Mouse (Mus musculus) neural tube, embryonic 15.5 days (tissue): ENCODE measurements at regions not wholly inside any gene's neighbourhood (a gene's known extent, or its start where the extent isn't known, plus 50 kb on each side); places are given as distances from the start of the nearest gene placed in this dataset.
"Not testable (repeated sequence)": the region's sequence is repeated elsewhere in the genome, so short reads cannot be mapped to it uniquely, and the experiment has no call there.

Experiments used
- ATAC-seq: fragments of 200-750 bp; cut with Nextera tagmentation; 2 replicates; pipeline ENCODE4 v1.8.0; 2017; ENCODE audit warnings: mild to moderate bottlenecking, moderate TSS enrichment, moderate library complexity; ENCODE audit not compliant: low FRiP score
- H3K27ac ChIP-seq: fragments of 300-500 bp; sonication (generic); replicated peaks from 2 replicates; pipeline ENCODE4 v1.5.1; 2015; ENCODE audit warnings: mild to moderate bottlenecking, inconsistent platforms
- H3K27me3 ChIP-seq: fragments of 300-500 bp; sonication (generic); replicated peaks from 2 replicates; pipeline ENCODE4 v1.6.1; 2015; ENCODE audit warnings: inconsistent platforms
- H3K36me3 ChIP-seq: fragments of 300-500 bp; sonication (generic); 2 replicates; pipeline ENCODE4 v1.6.1; 2015; ENCODE audit warnings: inconsistent platforms
- H3K4me1 ChIP-seq: fragments of 300-500 bp; sonication (generic); 2 replicates; pipeline ENCODE4 v1.6.1; 2015; ENCODE audit warnings: inconsistent platforms
- H3K4me2 ChIP-seq: fragments of 300-500 bp; sonication (generic); 2 replicates; pipeline ENCODE4 v1.6.1; 2015; ENCODE audit warnings: inconsistent platforms, mild to moderate bottlenecking, moderate library complexity
- H3K4me3 ChIP-seq: fragments of 300-500 bp; sonication (generic); replicated peaks from 2 replicates; pipeline ENCODE4 v1.5.1; 2015; ENCODE audit warnings: mild to moderate bottlenecking, inconsistent platforms
- H3K9ac ChIP-seq: fragments of 300-500 bp; sonication (generic); replicated peaks from 2 replicates; pipeline ENCODE4 v1.6.1; 2015; ENCODE audit warnings: mild to moderate bottlenecking, inconsistent platforms
- H3K9me3 ChIP-seq: fragments of 300-500 bp; sonication (generic); replicated peaks from 2 replicates; pipeline ENCODE4 v1.6.1; 2016; ENCODE audit warnings: inconsistent platforms
- WGBS: fragments of 180-500 bp; shearing (Covaris S2); methylation state at CpG from one replicate; pipeline ENCODE4 v1.1.7; 2015; ENCODE audit warnings: mixed read lengths; 5-methylcytosine and 5-hydroxymethylcytosine counted together

- Histone ChIP-seq H3K9ac (no peak overlapping the region), H3K4me3 (no peak overlapping the region), H3K27me3 (no peaks in the 10 kb centered on the region), H3K27ac (no peak overlapping the region), H3K36me3 (no peaks in the 10 kb centered on the region), H3K9me3 (no peaks in the 10 kb centered on the region), H3K4me2 (no peak overlapping the region), H3K4me1 (no peaks in the 10 kb centered on the region)
- ATAC-seq: no peak
- WGBS: 8% methylated on average over 2 of the region's 2 CpGs
Observed at GRCm38 (mm10) chr16:20838151-20838550, 103.8 kb upstream of the Thpo start.

- no peaks in the 10 kb centered on the region for H3K9me3 ChIP-seq
- no peaks in the 10 kb centered on the region for H3K36me3 ChIP-seq
- no peak overlapping the region for H3K4me3 ChIP-seq
- no peak overlapping the region for H3K4me2 ChIP-seq
- no peaks in the 10 kb centered on the region for H3K27me3 ChIP-seq
- no peaks in the 10 kb centered on the region for H3K4me1 ChIP-seq
- WGBS: 29% methylated on average over 5 of the region's 5 CpGs
- H3K9ac ChIP-seq: no peak overlapping the region
- no peak overlapping the region for H3K27ac ChIP-seq
- ATAC-seq: no peak
Observed at GRCm38 (mm10) chr16:20836866-20837265, 102.6 kb upstream of the Thpo start.

GRCm38 (mm10) chr16:20833838-20834237 lies 99.5 kb upstream of the Thpo start:
- H3K27me3 ChIP-seq: not testable (repeated sequence)
- WGBS: 81% methylated on average over 10 of the region's 10 CpGs

GRCm38 (mm10) chr16:20833301-20833700 lies 99.0 kb upstream of the Thpo start:
- no peak overlapping the region for H3K27ac ChIP-seq
- no peaks in the 10 kb centered on the region for H3K9me3 ChIP-seq
- H3K4me3 ChIP-seq: no peak overlapping the region
- no peak overlapping the region for H3K4me2 ChIP-seq
- no peak for ATAC-seq
- WGBS: 86% methylated on average over 8 of the region's 8 CpGs
- no peaks in the 10 kb centered on the region for H3K36me3 ChIP-seq
- H3K27me3 ChIP-seq: no peaks in the 10 kb centered on the region
- H3K4me1 ChIP-seq: no peaks in the 10 kb centered on the region
- no peak overlapping the region for H3K9ac ChIP-seq

More at GRCm38 (mm10) chr16:20833838-20834237, 99.5 kb upstream of the Thpo start:
- not testable (repeated sequence) for H3K4me2 ChIP-seq, H3K4me1 ChIP-seq, H3K27ac ChIP-seq, H3K36me3 ChIP-seq, H3K9ac ChIP-seq, H3K4me3 ChIP-seq, H3K9me3 ChIP-seq, ATAC-seq

- Histone ChIP-seq H3K4me2 (no peak overlapping the region), H3K4me1 (no peaks in the 10 kb centered on the region), H3K9ac (no peak overlapping the region), H3K9me3 (no peaks in the 10 kb centered on the region), H3K36me3 (no peaks in the 10 kb centered on the region), H3K27me3 (no peaks in the 10 kb centered on the region), H3K27ac (no peak overlapping the region), H3K4me3 (no peak overlapping the region)
- ATAC-seq: no peak
- 70% methylated on average over 6 of the region's 6 CpGs for WGBS
Observed at GRCm38 (mm10) chr16:20829732-20830435, 95.6 kb upstream of the Thpo start.

- Histone ChIP-seq H3K4me2 (no peak overlapping the region), H3K4me3 (no peak overlapping the region), H3K4me1 (no peaks in the 10 kb centered on the region), H3K9ac (no peak overlapping the region), H3K36me3 (no peaks in the 10 kb centered on the region), H3K27ac (no peak overlapping the region), H3K9me3 (no peaks in the 10 kb centered on the region), H3K27me3 (no peaks in the 10 kb centered on the region)
- ATAC-seq: no peak
- 81% methylated on average over 5 of the region's 5 CpGs for WGBS
Observed at GRCm38 (mm10) chr16:20828996-20829731, 94.9 kb upstream of the Thpo start.

- 79% methylated on average over 7 of the region's 7 CpGs for WGBS
- H3K9me3 ChIP-seq: no peaks in the 10 kb centered on the region
- no peak overlapping the region for H3K4me3 ChIP-seq
- H3K4me2 ChIP-seq: no peak overlapping the region
- no peak overlapping the region for H3K9ac ChIP-seq
- H3K27me3 ChIP-seq: no peaks in the 10 kb centered on the region
- H3K4me1 ChIP-seq: no peaks in the 10 kb centered on the region
- no peak overlapping the region for H3K27ac ChIP-seq
- no peaks in the 10 kb centered on the region for H3K36me3 ChIP-seq
- no peak for ATAC-seq
Observed at GRCm38 (mm10) chr16:20824226-20824625, 89.9 kb upstream of the Thpo start.

GRCm38 (mm10) chr16:20820939-20821338 lies 86.6 kb upstream of the Thpo start:
- Histone ChIP-seq H3K4me1 (peaks cover 5% of the 10 kb centered on the region; the same call in 1 of the 2 replicates), H3K4me2 (no peak overlapping the region), H3K36me3 (no peaks in the 10 kb centered on the region), H3K4me3 (no peak overlapping the region), H3K27ac (no peak overlapping the region), H3K27me3 (no peaks in the 10 kb centered on the region), H3K9ac (no peak overlapping the region), H3K9me3 (no peaks in the 10 kb centered on the region)
- no peak for ATAC-seq

GRCm38 (mm10) chr16:20819568-20819967 lies 85.3 kb upstream of the Thpo start:
- 87% methylated on average over 3 of the region's 3 CpGs for WGBS
- no peak overlapping the region for H3K9ac ChIP-seq
- no peak for ATAC-seq

GRCm38 (mm10) chr16:20818711-20819189 lies 84.4 kb upstream of the Thpo start:
- Histone ChIP-seq H3K4me3 (no peak overlapping the region), H3K9me3 (no peaks in the 10 kb centered on the region), H3K4me2 (no peak overlapping the region), H3K4me1 (peaks cover 5% of the 10 kb centered on the region; the same call in 1 of the 2 replicates), H3K27ac (no peak overlapping the region), H3K27me3 (no peaks in the 10 kb centered on the region), H3K9ac (no peak overlapping the region), H3K36me3 (no peaks in the 10 kb centered on the region)
- WGBS: 56% methylated on average over 5 of the region's 5 CpGs
- ATAC-seq: peak; percentile 47; the same call in 1 of the 2 replicates

More at GRCm38 (mm10) chr16:20819568-20819967, 85.3 kb upstream of the Thpo start:
- Histone ChIP-seq H3K9me3 (no peaks in the 10 kb centered on the region), H3K36me3 (no peaks in the 10 kb centered on the region), H3K4me1 (peaks cover 5% of the 10 kb centered on the region; the same call in 1 of the 2 replicates), H3K4me2 (no peak overlapping the region), H3K27me3 (no peaks in the 10 kb centered on the region), H3K27ac (no peak overlapping the region), H3K4me3 (no peak overlapping the region)

- H3K4me1 ChIP-seq: peaks cover 5% of the 10 kb centered on the region; the same call in 1 of the 2 replicates
- 63% methylated on average over 2 of the region's 2 CpGs for WGBS
- H3K9me3 ChIP-seq: no peaks in the 10 kb centered on the region
- H3K9ac ChIP-seq: no peak overlapping the region
- H3K27ac ChIP-seq: no peak overlapping the region
- H3K4me3 ChIP-seq: no peak overlapping the region
- no peak overlapping the region for H3K4me2 ChIP-seq
- H3K36me3 ChIP-seq: no peaks in the 10 kb centered on the region
- no peak for ATAC-seq
- H3K27me3 ChIP-seq: no peaks in the 10 kb centered on the region
Observed at GRCm38 (mm10) chr16:20814976-20815375, 80.7 kb upstream of the Thpo start.

GRCm38 (mm10) chr16:20814240-20814639 lies 79.9 kb upstream of the Thpo start:
- ATAC-seq: no peak
- H3K4me1 ChIP-seq: peaks cover 5% of the 10 kb centered on the region; the same call in 1 of the 2 replicates
- no peaks in the 10 kb centered on the region for H3K36me3 ChIP-seq
- H3K4me2 ChIP-seq: no peak overlapping the region
- no peaks in the 10 kb centered on the region for H3K27me3 ChIP-seq
- H3K9me3 ChIP-seq: no peaks in the 10 kb centered on the region
- H3K9ac ChIP-seq: no peak overlapping the region
- no peak overlapping the region for H3K27ac ChIP-seq
- no peak overlapping the region for H3K4me3 ChIP-seq
